Mouse (Mus musculus) intestine, postnatal 0 days (tissue): ENCODE measurements around the gene Zfp984. TPM values are rescaled to one million over a fixed set of nuclear protein-coding genes. Genes with fewer than 3 reads are reported as not detected.
"Not testable (repeated sequence)": the region's sequence is repeated elsewhere in the genome, so short reads cannot be mapped to it uniquely, and the experiment has no call there.

Source experiments
- ATAC-seq: fragments of 200-750 bp; cut with Nextera tagmentation; 2 replicates; pipeline ENCODE4 v1.8.0; 2017; ENCODE audit warnings: mild to moderate bottlenecking, moderate TSS enrichment, moderate library complexity
- H3K27ac ChIP-seq: fragments of 300-500 bp; sonication (generic); 2 replicates; pipeline ENCODE4 v1.5.1; 2014; ENCODE audit warnings: mild to moderate bottlenecking, low read depth, low read length, moderate library complexity
- H3K27me3 ChIP-seq: fragments of 300-500 bp; sonication (generic); replicated peaks from 2 replicates; pipeline ENCODE4 v1.6.1; 2014; ENCODE audit warnings: low read length, mixed read lengths; ENCODE audit not compliant: control insufficient read depth, insufficient read depth
- H3K36me3 ChIP-seq: fragments of 300-500 bp; sonication (generic); 2 replicates; pipeline ENCODE4 v1.6.1; 2014; ENCODE audit warnings: mild to moderate bottlenecking, moderate library complexity; ENCODE audit not compliant: control insufficient read depth, insufficient read depth
- H3K4me1 ChIP-seq: fragments of 300-500 bp; sonication (generic); replicated peaks from 2 replicates; pipeline ENCODE4 v1.6.1; 2014; ENCODE audit warnings: antibody characterized with exemption, low read length, mixed read lengths; ENCODE audit not compliant: control insufficient read depth, insufficient read depth
- H3K4me2 ChIP-seq: fragments of 300-500 bp; sonication (generic); replicated peaks from 2 replicates; pipeline ENCODE4 v1.6.1; 2014; ENCODE audit warnings: low read depth, mild to moderate bottlenecking, moderate library complexity
- H3K4me3 ChIP-seq: fragments of 300-500 bp; sonication (generic); 2 replicates; pipeline ENCODE4 v1.5.1; 2014; ENCODE audit warnings: low read depth, low read length
- H3K9ac ChIP-seq: fragments of 300-500 bp; sonication (generic); 2 replicates; pipeline ENCODE4 v1.6.1; 2014; ENCODE audit warnings: mild to moderate bottlenecking, low read depth, low read length
- H3K9me3 ChIP-seq: fragments of 300-500 bp; sonication (generic); 2 replicates; pipeline ENCODE4 v1.6.1; 2016; ENCODE audit warnings: mixed run types; ENCODE audit not compliant: control insufficient read depth
- WGBS: fragments of 180-500 bp; shearing (Covaris S2); extraction: QIAGEN DNeasy Blood & Tissue Kit; methylation state at CpG from one replicate; pipeline ENCODE4 v1.1.7; 2014; 5-methylcytosine and 5-hydroxymethylcytosine counted together
- polyA plus RNA-seq: library from polyadenylated mRNA; unstranded; fragments of >200 nt; fragmentation: Nextera tagmentation; extraction: Ambion mirVana; gene quantifications from 2 replicates; pipeline ENCODE4 v1.2.1, GENCODE M21; 2015

Zfp984 gene
- polyA plus RNA-seq, 1 experiment from 2014 or later = 16.2 TPM

DNA sequence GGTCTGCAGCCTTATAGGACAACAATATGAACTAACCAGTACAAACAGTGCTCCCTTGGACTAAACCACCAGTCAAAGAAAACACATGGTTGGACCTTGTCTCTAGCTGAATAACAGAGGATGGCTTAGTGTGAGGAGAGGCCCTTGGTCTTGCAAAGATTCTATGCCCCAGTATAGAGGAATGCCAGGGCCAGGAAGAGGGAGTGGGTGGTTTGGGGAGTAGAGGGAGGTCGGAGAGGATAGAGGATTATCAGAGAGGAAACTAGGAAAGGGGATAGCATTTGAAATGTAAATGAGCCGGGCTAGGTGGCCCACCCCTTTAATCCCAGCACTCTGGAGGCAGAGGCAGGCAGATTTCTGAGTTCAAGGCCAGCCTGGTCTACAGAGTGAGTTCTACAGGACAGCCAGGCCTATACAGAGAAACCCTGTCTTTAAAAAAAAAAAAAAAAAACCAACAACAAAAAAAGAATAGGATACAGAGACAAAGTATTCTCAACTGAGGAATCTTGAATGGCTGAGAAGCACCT is 16.1 kb downstream of the Zfp984 start:
- peaks cover 17% of the 10 kb centered on the region for H3K36me3 ChIP-seq
- WGBS = 67% methylated on average over 2 of the region's 2 CpGs
- not testable (repeated sequence) for H3K9ac ChIP-seq, H3K4me1 ChIP-seq, ATAC-seq, H3K4me3 ChIP-seq, H3K27ac ChIP-seq, H3K9me3 ChIP-seq, H3K4me2 ChIP-seq, H3K27me3 ChIP-seq

DNA sequence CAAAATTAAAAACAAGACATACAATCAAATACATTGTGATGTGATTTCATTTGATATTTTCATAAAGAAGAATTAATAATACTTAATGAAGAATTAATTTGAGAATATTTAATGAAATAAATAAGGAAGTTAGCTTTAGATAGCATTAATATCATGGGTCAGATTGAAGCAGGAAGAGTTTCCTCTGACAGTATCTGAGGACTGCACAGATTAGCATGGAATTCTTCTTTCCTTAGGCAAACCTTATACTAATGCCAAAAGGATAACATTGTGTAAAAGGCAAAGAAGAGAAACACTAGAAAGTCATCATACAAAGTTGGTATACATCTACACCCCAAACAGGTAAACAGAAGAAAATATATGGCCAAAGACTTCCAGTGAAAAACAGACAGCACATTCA is 17.9 kb downstream of the Zfp984 start:
- not testable (repeated sequence) for H3K4me2 ChIP-seq, H3K27me3 ChIP-seq, H3K27ac ChIP-seq, H3K4me1 ChIP-seq, ATAC-seq, H3K4me3 ChIP-seq, H3K9me3 ChIP-seq, H3K9ac ChIP-seq
- H3K36me3 ChIP-seq = peaks cover 21% of the 10 kb centered on the region

DNA sequence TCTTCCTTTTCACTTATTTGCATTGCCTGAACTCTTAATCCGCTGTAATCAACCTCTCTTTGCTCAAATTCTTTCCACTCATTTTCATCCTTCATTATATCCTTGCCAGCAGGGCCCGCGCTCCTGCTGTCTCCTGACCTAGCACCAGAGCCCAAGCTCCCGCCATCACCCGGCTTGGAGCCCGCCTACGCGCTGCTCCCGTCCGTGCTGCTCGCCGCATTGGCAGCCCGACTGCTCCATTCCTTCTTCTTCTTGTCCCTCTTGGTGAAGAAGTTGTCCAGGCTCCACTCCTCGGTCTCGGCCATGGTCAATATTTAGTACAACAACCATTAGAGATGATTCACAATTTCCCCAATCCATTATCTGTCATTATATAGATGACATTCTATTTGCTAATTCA is 63.3 kb downstream of the Zfp984 start:
- WGBS = 93% methylated on average over 14 of the region's 15 CpGs
- not testable (repeated sequence) for H3K36me3 ChIP-seq, H3K4me1 ChIP-seq, H3K27ac ChIP-seq, H3K4me2 ChIP-seq, ATAC-seq, H3K27me3 ChIP-seq, H3K9ac ChIP-seq, H3K4me3 ChIP-seq, H3K9me3 ChIP-seq

DNA sequence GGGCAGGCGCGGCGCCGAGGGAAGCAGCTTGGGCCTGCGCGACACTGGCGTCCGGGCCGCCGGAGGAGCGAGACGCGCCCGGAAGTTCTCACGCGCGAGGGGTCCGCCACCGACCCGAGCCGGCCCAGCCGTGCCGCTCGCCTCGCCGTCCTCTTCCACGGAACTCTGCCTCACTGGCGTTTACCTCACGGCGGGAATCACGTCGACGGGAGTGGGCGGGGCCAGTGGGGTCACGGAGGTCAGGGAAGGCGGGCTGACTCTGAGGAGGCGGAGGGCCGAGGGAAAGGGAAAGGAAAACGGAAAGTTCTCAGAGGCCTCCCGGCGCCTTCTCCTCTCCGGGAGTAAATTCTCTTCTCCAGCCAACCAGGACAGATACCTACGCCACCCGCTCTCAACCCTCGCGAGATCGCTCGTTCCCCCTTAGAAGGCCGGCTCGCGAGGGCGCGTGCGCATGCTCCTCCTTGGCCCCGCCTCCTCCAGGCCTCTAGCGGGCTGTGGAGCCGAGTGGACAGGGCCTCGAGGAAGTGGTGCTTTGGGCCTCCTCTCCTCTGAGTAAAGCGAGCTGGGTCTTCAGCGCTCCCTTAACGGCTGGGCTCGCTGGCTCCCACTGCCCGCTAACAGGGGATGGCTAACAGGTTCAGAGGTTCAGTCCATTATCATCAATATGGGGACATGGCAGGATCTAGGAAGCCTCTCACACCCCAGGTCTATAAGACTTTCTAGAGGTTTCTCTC is 70.8 kb downstream of the Zfp984 start:
- not testable (repeated sequence) for H3K27ac ChIP-seq, H3K27me3 ChIP-seq, H3K36me3 ChIP-seq, H3K9ac ChIP-seq, ATAC-seq, H3K9me3 ChIP-seq, H3K4me1 ChIP-seq
- Histone ChIP-seq H3K4me3 (peak overlapping the region; percentile 30), H3K4me2 (peak overlapping the region; percentile 60)
- 29% methylated on average over 53 of the region's 63 CpGs for WGBS

Other genes starting within 250 kb of the Zfp984 start
- 1.0 and 1.3 TPM in 2 replicates for gene Zfp979, start 167.3 kb downstream of the Zfp984 start, polyA plus RNA-seq
- not detected in 2 replicates for gene Zfp534, start 107.2 kb downstream of the Zfp984 start, polyA plus RNA-seq
- 3.4 and 3.6 TPM in 2 replicates for gene Zfp933, start 38.6 kb upstream of the Zfp984 start, polyA plus RNA-seq
- 10.0 and 13.3 TPM in 2 replicates for gene Miip, start 59.0 kb upstream of the Zfp984 start, polyA plus RNA-seq
- gene Fv1, start 59.2 kb upstream of the Zfp984 start, polyA plus RNA-seq = 1.3 and 1.8 TPM in 2 replicates
- 44.2 and 46.9 TPM in 2 replicates for gene Mfn2, start 94.9 kb upstream of the Zfp984 start, polyA plus RNA-seq
- gene Plod1, start 127.0 kb upstream of the Zfp984 start, polyA plus RNA-seq = 28.0 and 28.8 TPM in 2 replicates
- 25.7 and 26.3 TPM in 2 replicates for gene 2510039O18Rik, start 131.1 kb upstream of the Zfp984 start, polyA plus RNA-seq
- not detected in 2 replicates for gene Nppb, start 176.0 kb upstream of the Zfp984 start, polyA plus RNA-seq
- 1.4 TPM in 2 replicates for gene Nppa, start 190.9 kb upstream of the Zfp984 start, polyA plus RNA-seq
- 2.5 and 3.1 TPM in 2 replicates for gene Clcn6, start 229.0 kb upstream of the Zfp984 start, polyA plus RNA-seq
- 11.7 and 12.6 TPM in 2 replicates for gene Mthfr, start 229.3 kb upstream of the Zfp984 start, polyA plus RNA-seq